Mouse (Mus musculus): Measurements from ENCODE around the gene Btg1. TPM values are rescaled to one million over a fixed set of nuclear protein-coding genes. Genes with fewer than 3 reads are reported as not detected.

Gene Btg1
- polyA plus RNA-seq, 1 experiment from 2014 or later, result 87.6 TPM

DNA sequence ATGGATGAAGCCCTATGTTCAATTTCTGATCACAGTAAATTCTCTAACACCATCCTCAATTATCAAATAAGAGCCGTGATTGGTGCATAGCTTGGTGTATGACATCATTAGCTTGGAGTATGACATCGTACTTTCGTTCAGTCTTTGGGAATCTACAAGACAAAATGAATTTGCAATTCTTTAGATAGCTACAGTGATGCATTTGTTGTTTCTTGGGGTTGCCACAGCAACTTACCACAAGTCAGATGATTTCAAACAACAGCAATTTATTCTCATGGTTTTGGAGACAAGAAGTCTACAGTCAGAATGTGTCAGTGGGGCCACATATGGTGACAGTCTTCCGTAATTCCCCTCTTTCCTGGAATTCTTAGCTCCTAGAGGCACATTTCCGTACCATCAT is 27.0 kb upstream of the Btg1 start:
- no peak overlapping the region for H3K4me2 ChIP-seq (replicated peaks)
- peaks cover 4% of the 10 kb centered on the region; the same call in 1 of the 2 replicates for H3K4me1 ChIP-seq
- no peak overlapping the region for H3K4me3 ChIP-seq (replicated peaks)
- no peak overlapping the region for H3K9ac ChIP-seq
- WGBS, result 86% methylated on average over 5 of the region's 5 CpGs
- no peaks in the 10 kb centered on the region for H3K36me3 ChIP-seq
- H3K27ac ChIP-seq (replicated peaks), result no peak overlapping the region
- H3K27me3 ChIP-seq, result no peaks in the 10 kb centered on the region
- no peak for ATAC-seq (ENCODE audit: insufficient number of reproducible peaks, low FRiP score, low TSS enrichment, low read depth)
- no peaks in the 10 kb centered on the region for H3K9me3 ChIP-seq (replicated peaks)

DNA sequence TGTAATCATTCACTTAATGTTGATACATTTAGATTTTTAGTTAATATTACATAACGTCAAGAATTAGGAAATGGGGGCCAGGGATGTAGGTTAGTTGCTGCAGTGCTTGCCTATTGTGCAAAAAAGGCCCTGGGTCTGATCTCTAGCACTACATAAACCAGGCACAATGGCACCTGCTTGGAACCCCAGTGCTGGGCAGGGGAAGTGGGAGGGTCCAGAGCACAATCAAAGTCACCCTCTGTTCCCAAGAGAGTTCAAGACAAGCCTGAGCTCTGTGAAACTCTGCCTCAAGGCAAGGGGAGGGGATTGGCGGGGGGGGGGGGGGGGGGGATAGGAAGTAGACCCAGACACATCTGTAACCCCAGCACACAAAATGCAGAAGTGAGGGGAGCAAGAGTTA is 24.7 kb upstream of the Btg1 start:
- Histone ChIP-seq H3K4me2 (replicated peaks) (no peak overlapping the region), H3K27me3 (no peaks in the 10 kb centered on the region), H3K9me3 (replicated peaks) (no peaks in the 10 kb centered on the region), H3K4me1 (peaks cover under 1% of the 10 kb centered on the region; the same call in 1 of the 2 replicates), H3K9ac (no peak overlapping the region), H3K4me3 (replicated peaks) (no peak overlapping the region), H3K27ac (replicated peaks) (no peak overlapping the region), H3K36me3 (no peaks in the 10 kb centered on the region)
- ATAC-seq (ENCODE audit: insufficient number of reproducible peaks, low FRiP score, low TSS enrichment, low read depth), result no peak
- WGBS, result 76% methylated on average over 1 of the region's 2 CpGs

DNA sequence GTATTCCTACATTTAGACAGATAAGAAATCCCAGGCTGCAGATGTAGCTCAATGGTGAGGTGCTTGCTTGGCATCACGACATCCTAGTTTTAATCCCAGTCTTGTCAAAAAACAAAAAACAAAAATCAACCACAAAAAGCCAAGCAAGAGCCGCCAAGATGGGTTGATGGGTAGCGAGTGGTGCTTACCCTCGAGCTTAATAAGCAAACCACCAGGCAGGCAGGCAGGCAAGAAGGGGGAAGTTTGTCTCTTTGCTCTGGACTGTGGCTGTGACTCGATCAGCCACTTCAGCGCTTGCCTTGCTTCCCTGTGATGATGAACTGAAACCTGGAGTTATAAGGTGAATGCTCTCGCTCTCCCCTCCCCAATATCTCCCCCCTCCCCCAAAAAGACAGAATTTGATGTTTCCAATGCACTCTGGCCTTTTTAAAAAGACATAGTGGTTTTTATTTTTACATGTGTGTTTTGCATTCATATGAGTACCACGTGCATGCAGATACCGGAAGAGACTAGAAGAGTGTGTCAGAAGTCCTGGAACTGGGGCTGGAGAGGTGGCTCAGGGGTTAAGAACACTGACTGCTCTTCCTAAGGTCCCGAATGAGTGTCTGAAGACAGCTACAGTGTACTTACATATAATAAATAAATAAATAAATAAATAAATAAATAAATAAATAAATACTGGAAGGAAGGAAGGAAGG is 21.2 kb upstream of the Btg1 start:
- H3K27ac ChIP-seq (replicated peaks), result no peak overlapping the region
- H3K4me3 ChIP-seq (replicated peaks), result no peak overlapping the region
- H3K4me1 ChIP-seq, result no peaks in the 10 kb centered on the region
- 78% methylated on average over 10 of the region's 10 CpGs for WGBS
- no peaks in the 10 kb centered on the region for H3K9me3 ChIP-seq (replicated peaks)
- ATAC-seq (ENCODE audit: insufficient number of reproducible peaks, low FRiP score, low TSS enrichment, low read depth), result no peak
- no peaks in the 10 kb centered on the region for H3K27me3 ChIP-seq
- no peak overlapping the region for H3K4me2 ChIP-seq (replicated peaks)
- no peak overlapping the region for H3K9ac ChIP-seq
- no peaks in the 10 kb centered on the region for H3K36me3 ChIP-seq

DNA sequence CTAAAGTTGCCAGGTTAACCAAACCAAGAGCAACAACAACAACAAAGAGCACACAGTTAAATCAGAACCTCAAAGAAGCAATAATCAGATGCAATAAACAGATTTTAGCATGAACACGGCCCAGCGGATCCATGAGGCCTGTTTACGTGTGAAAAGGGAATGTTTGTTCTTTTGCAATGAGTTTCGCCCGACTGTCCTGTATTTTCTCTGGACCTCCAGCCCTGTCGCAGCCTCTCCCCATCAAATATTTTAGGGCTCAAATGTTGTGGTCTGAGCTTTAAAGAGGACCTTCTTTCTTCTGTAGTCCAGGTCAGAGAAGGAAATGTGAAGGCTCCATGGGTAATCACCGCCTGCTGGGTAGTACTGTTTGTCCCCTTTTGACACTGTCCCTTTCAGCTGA is 20.4 kb upstream of the Btg1 start:
- no peak overlapping the region for H3K27ac ChIP-seq (replicated peaks)
- 90% methylated on average over 7 of the region's 7 CpGs for WGBS
- no peak overlapping the region for H3K4me2 ChIP-seq (replicated peaks)
- H3K4me1 ChIP-seq, result no peaks in the 10 kb centered on the region
- H3K9ac ChIP-seq, result no peak overlapping the region
- H3K9me3 ChIP-seq (replicated peaks), result no peaks in the 10 kb centered on the region
- H3K36me3 ChIP-seq, result no peaks in the 10 kb centered on the region
- H3K4me3 ChIP-seq (replicated peaks), result no peak overlapping the region
- no peak for ATAC-seq (ENCODE audit: insufficient number of reproducible peaks, low FRiP score, low TSS enrichment, low read depth)
- no peaks in the 10 kb centered on the region for H3K27me3 ChIP-seq

DNA sequence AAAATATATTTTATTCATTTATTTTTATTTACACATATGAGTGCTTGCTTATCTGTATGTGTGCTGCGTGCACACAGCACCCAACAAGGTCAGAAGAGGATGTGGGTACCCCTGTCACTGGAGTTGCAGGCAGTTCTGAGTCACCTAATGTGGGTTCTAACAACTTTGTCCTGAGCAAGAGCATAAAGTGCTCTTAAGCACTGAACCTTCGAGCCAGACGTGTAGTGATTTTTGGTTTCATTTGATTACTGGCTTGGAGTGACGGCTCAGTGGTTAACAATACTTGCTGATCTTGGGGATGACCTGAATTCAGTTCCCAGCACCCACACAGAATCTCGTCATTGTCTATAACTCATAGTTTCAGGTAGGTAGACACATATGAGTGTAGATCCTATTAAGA is 17.2 kb upstream of the Btg1 start:
- Histone ChIP-seq H3K9me3 (replicated peaks) (no peaks in the 10 kb centered on the region), H3K27me3 (no peaks in the 10 kb centered on the region), H3K4me1 (no peaks in the 10 kb centered on the region), H3K27ac (replicated peaks) (no peak overlapping the region), H3K36me3 (no peaks in the 10 kb centered on the region), H3K4me2 (replicated peaks) (no peak overlapping the region), H3K4me3 (replicated peaks) (no peak overlapping the region), H3K9ac (no peak overlapping the region)
- WGBS, result 92% methylated on average over 5 of the region's 5 CpGs
- no peak for ATAC-seq (ENCODE audit: insufficient number of reproducible peaks, low FRiP score, low TSS enrichment, low read depth)

DNA sequence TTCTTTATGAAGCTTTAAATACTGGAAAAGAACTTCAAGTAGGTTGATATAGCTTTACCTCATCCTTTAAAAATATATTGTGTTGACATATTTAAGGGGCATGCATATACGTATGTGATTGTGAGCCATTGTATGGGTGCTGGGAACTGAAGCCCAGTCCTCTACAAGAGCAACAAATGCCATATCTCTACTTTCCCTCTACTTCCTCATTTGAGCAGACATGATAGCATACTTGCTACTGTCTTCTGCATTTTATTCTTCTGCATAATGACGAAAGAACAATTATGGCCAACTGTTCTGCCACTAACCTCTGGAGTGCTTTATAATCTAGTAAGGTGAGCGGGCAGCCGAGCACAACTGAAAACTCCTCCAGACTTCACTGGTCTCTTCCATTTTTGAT is 15.1 kb upstream of the Btg1 start:
- Histone ChIP-seq H3K4me1 (no peaks in the 10 kb centered on the region), H3K9ac (no peak overlapping the region), H3K27ac (replicated peaks) (no peak overlapping the region), H3K4me3 (replicated peaks) (no peak overlapping the region), H3K9me3 (replicated peaks) (no peaks in the 10 kb centered on the region), H3K36me3 (no peaks in the 10 kb centered on the region), H3K4me2 (replicated peaks) (no peak overlapping the region), H3K27me3 (no peaks in the 10 kb centered on the region)
- 92% methylated on average over 4 of the region's 4 CpGs for WGBS
- ATAC-seq (ENCODE audit: insufficient number of reproducible peaks, low FRiP score, low TSS enrichment, low read depth), result no peak

DNA sequence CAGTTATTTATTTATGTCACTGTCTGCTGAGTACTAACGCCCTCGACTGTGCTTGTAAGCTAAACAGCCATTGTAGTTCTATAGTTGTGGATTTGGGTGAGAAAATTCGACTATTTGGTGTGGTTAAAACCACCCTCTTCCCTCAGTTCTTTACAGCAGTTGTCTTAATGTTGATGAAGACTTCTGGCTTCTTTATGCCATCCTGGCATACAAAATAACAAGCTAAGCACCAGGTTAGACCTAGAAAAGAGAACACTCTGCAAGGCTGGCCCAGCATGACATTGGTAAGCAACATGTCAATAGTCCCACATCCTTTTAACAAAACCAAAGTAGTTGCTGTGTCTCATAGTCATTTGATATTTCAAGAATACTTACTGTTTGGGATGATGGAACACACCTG is 14.5 kb upstream of the Btg1 start:
- H3K4me3 ChIP-seq (replicated peaks), result no peak overlapping the region
- H3K9me3 ChIP-seq (replicated peaks), result no peaks in the 10 kb centered on the region
- ATAC-seq (ENCODE audit: insufficient number of reproducible peaks, low FRiP score, low TSS enrichment, low read depth), result no peak
- no peaks in the 10 kb centered on the region for H3K27me3 ChIP-seq
- H3K27ac ChIP-seq (replicated peaks), result no peak overlapping the region
- no peak overlapping the region for H3K4me2 ChIP-seq (replicated peaks)
- H3K4me1 ChIP-seq, result no peaks in the 10 kb centered on the region
- 70% methylated on average over 3 of the region's 3 CpGs for WGBS
- no peaks in the 10 kb centered on the region for H3K36me3 ChIP-seq
- no peak overlapping the region for H3K9ac ChIP-seq

DNA sequence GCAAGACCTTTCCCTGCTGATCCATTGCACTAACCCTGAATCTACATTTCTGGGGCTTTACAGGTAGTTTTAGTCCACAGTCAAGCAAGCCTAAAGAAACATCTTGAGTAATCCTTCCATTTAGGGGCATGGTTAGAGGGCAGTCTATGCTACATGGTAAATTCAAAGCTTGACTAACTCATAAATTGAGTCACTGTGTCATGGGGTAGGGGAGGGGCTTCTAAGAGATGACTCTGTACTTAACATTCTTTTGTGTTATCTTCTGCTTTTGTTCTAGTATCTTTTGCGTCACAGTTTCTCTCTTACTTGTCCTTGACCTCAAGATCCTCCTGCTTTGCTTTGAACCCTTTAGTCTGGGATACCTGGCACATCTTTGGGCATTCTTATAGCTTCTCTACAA is 11.6 kb upstream of the Btg1 start:
- H3K9ac ChIP-seq, result no peak overlapping the region
- no peaks in the 10 kb centered on the region for H3K9me3 ChIP-seq (replicated peaks)
- no peaks in the 10 kb centered on the region for H3K4me1 ChIP-seq
- H3K36me3 ChIP-seq, result no peaks in the 10 kb centered on the region
- H3K4me3 ChIP-seq (replicated peaks), result no peak overlapping the region
- no peaks in the 10 kb centered on the region for H3K27me3 ChIP-seq
- H3K4me2 ChIP-seq (replicated peaks), result no peak overlapping the region
- H3K27ac ChIP-seq (replicated peaks), result no peak overlapping the region
- no peak for ATAC-seq (ENCODE audit: insufficient number of reproducible peaks, low FRiP score, low TSS enrichment, low read depth)
- WGBS, result 78% methylated on average over 1 of the region's 1 CpGs

DNA sequence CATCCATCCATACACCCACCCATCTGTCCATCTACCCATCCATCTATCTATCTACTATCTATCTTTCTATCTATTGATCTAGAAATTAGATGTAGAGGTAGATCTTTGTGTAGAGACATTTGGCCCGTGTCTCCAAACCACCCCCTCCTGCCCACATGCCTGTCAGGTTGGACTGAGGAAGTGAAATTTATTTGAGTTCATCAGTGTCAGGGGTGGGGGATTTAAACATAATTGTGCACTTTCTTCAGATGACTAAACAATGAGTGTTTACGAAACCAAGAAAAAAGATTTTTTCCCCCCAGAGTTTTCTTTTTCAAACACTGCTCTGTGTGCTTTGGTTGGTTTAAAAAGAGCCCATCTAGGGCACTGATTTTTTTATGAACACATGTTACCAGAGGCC is 10.9 kb upstream of the Btg1 start:
- WGBS, result 88% methylated on average over 2 of the region's 2 CpGs
- ATAC-seq (ENCODE audit: insufficient number of reproducible peaks, low FRiP score, low TSS enrichment, low read depth), result no peak
- Histone ChIP-seq H3K9ac (no peak overlapping the region), H3K4me3 (replicated peaks) (no peak overlapping the region), H3K27ac (replicated peaks) (no peak overlapping the region), H3K36me3 (no peaks in the 10 kb centered on the region), H3K4me2 (replicated peaks) (no peak overlapping the region), H3K27me3 (no peaks in the 10 kb centered on the region), H3K9me3 (replicated peaks) (no peaks in the 10 kb centered on the region), H3K4me1 (no peaks in the 10 kb centered on the region)

DNA sequence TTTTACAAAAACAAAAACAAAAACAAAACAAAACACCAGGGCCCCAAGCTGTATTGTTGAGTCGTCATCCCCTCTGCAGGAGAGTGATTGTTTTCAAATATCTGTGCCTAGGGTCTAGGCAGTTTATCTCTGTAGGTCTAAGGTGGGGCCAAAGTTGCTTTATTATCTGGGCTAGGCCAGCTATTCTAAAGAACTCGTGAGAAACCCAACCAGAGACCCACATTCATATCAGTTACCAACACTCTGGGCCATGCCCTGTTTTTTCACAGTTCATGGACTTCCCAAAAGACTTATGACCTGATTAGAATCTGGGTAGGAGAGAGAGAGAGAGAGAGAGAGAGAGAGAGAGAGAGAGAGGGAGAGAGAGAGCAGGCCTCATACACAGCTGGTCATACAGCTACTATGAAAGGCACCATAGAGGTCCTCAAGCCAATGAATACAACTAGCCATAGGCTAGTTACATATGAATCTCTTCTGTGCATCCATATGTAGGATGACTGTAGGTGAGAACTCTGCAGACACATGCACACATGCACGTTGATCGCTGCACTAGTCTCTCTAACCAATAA is 9.1 kb upstream of the Btg1 start:
- Histone ChIP-seq H3K27me3 (no peaks in the 10 kb centered on the region), H3K9ac (no peak overlapping the region), H3K4me2 (replicated peaks) (no peak overlapping the region), H3K27ac (replicated peaks) (no peak overlapping the region), H3K4me1 (no peaks in the 10 kb centered on the region), H3K4me3 (replicated peaks) (no peak overlapping the region), H3K9me3 (replicated peaks) (no peaks in the 10 kb centered on the region), H3K36me3 (no peaks in the 10 kb centered on the region)
- ATAC-seq (ENCODE audit: insufficient number of reproducible peaks, low FRiP score, low TSS enrichment, low read depth), result no peak
- 89% methylated on average over 4 of the region's 4 CpGs for WGBS

DNA sequence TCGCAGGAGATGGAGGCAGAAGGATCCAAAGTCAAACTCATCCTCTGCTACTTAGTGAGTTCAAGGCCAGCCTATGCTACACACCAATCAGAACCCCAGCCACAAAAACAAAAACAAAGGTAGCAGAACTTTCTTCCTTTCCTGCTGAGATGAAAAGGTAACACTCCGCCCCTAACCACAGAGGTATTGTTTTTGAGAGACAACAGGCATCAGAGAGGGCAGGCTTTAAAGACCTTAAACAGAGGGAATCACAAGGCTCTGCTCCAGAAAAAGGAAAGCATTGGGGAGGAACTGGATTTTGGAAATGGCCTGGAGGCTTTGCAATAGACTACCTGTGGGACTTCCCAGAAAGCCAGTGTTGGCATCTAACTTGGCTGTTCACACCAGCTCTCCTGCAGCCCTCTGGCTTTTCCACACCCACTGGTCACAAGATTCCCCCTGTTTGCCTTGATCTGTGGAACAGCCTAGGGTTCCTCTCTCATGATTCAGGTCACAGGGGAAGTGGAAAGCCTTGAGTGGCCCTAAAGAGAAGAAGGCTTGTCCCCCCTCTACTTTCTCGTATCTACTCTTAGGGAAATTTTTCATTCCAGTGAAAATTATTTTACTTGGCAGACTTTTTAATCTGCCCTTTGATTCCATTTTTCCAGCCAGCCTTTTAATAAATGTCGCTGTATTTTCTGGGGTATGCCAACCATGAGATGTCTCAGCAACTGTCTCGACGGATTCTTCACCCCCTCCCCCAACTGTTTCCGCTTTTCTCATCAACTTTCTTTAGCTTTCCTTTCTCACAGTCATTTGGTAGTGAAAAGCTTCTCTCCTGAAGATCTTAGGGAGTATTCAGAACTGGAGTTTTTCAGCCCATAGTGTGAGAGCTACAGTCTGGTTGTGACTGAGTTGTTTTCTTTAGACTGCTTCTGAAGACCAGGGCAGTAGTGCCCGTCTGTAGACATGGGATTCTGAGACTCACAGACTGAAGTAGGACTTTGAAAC is 7.2 kb upstream of the Btg1 start:
- H3K27ac ChIP-seq (replicated peaks), result no peak overlapping the region
- H3K9me3 ChIP-seq (replicated peaks), result no peaks in the 10 kb centered on the region
- H3K9ac ChIP-seq, result no peak overlapping the region
- H3K27me3 ChIP-seq, result no peaks in the 10 kb centered on the region
- H3K4me3 ChIP-seq (replicated peaks), result no peak overlapping the region
- no peaks in the 10 kb centered on the region for H3K4me1 ChIP-seq
- no peak overlapping the region for H3K4me2 ChIP-seq (replicated peaks)
- 71% methylated on average over 8 of the region's 8 CpGs for WGBS
- no peak for ATAC-seq (ENCODE audit: insufficient number of reproducible peaks, low FRiP score, low TSS enrichment, low read depth)
- no peaks in the 10 kb centered on the region for H3K36me3 ChIP-seq

Data from embryonic facial prominence, embryonic 15.5 days (tissue).